Mouse (Mus musculus) heart, embryonic 16.5 days (tissue): Measurements from ENCODE around the gene Gm10198. TPM values are rescaled to one million over a fixed set of nuclear protein-coding genes. Genes with fewer than 3 reads are reported as not detected.

ENCODE experiments used
- ATAC-seq: fragments of 200-750 bp; cut with Nextera tagmentation; replicated peaks from 2 replicates; pipeline ENCODE4 v1.8.0; 2017; ENCODE audit warnings: moderate number of reproducible peaks; ENCODE audit not compliant: insufficient read depth, low FRiP score; ENCODE audit errors: extremely low read depth
- H3K27ac ChIP-seq: fragments of 300-500 bp; sonication (generic); 2 replicates; pipeline ENCODE4 v1.5.1; 2014; ENCODE audit warnings: mild to moderate bottlenecking, low read length, control low read depth, moderate library complexity
- H3K27me3 ChIP-seq: fragments of 300-500 bp; sonication (generic); 2 replicates; pipeline ENCODE4 v1.6.1; 2014; ENCODE audit warnings: low read length, mixed read lengths; ENCODE audit not compliant: control insufficient read depth, insufficient read depth
- H3K36me3 ChIP-seq: fragments of 300-500 bp; sonication (generic); 2 replicates; pipeline ENCODE4 v1.6.1; 2014; ENCODE audit not compliant: control insufficient read depth, insufficient read depth
- H3K4me1 ChIP-seq: fragments of 300-500 bp; sonication (generic); 2 replicates; pipeline ENCODE4 v1.6.1; 2014; ENCODE audit warnings: low read length, mixed read lengths; ENCODE audit not compliant: control insufficient read depth, insufficient read depth
- H3K4me2 ChIP-seq: fragments of 300-500 bp; sonication (generic); 2 replicates; pipeline ENCODE4 v1.6.1; 2014; ENCODE audit warnings: low read depth, mild to moderate bottlenecking, control low read depth, low read length
- H3K4me3 ChIP-seq: fragments of 300-500 bp; sonication (generic); 2 replicates; pipeline ENCODE4 v1.5.1; 2014; ENCODE audit warnings: mild to moderate bottlenecking, control low read depth, low read length
- H3K9ac ChIP-seq: fragments of 300-500 bp; sonication (generic); 2 replicates; pipeline ENCODE4 v1.6.1; 2014; ENCODE audit warnings: low read length, control low read depth
- H3K9me3 ChIP-seq: fragments of 300-500 bp; sonication (generic); replicated peaks from 2 replicates; pipeline ENCODE4 v1.6.1; 2016; ENCODE audit warnings: low read length; ENCODE audit not compliant: control insufficient read depth
- WGBS: fragments of 180-500 bp; shearing (Covaris S2); extraction: QIAGEN DNeasy Blood & Tissue Kit; methylation state at CpG from one replicate; pipeline ENCODE4 v1.1.7; 2014; 5-methylcytosine and 5-hydroxymethylcytosine counted together
- polyA plus RNA-seq: library from polyadenylated mRNA; unstranded; fragments of >200 nt; fragmentation: Nextera tagmentation; extraction: Ambion mirVana; gene quantifications from 2 replicates; pipeline ENCODE4 v1.2.1, GENCODE M21; 2015

Gene Gm10198
- not detected in 2 replicates for polyA plus RNA-seq

GRCm38 (mm10) chr13:111592485-111592884 is at the start of gene Gm10198:
TSS of gene Gm10198 (plus strand) at chr13:111592785.
- H3K9me3 ChIP-seq: no peaks in the 10 kb centered on the region
- H3K4me1 ChIP-seq: no peaks in the 10 kb centered on the region
- H3K4me2 ChIP-seq: no peak within 1 kb of the TSS
- no peak within 1 kb of the TSS for H3K27ac ChIP-seq
- no peaks in the 10 kb centered on the region for H3K27me3 ChIP-seq
- H3K4me3 ChIP-seq: no peak within 1 kb of the TSS
- H3K9ac ChIP-seq: no peak within 1 kb of the TSS
- H3K36me3 ChIP-seq: no peaks in the 10 kb centered on the region
- ATAC-seq: no peak

DNA sequence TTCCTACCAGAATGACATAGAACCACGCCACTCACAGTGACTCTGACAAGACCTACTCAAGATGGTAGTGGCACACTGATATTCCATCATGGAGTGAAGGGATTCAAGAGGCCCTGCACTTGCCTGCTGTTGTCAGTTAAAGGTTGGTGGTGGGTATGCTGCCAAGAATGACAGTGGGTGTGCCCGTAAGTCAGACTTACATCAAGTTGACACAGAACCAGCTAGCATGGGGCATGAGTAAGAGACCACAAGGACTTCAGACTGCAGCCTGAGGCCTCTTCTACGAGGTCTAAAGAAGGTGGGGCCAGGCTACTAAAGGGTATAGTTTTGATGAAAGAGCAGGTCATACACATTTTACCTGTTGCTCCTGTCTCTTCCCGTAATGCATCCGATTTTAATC is 47.3 kb upstream of the Gm10198 start:
- Histone ChIP-seq H3K9ac (no peak overlapping the region), H3K9me3 (no peaks in the 10 kb centered on the region), H3K27me3 (no peaks in the 10 kb centered on the region), H3K4me3 (no peak overlapping the region), H3K36me3 (no peaks in the 10 kb centered on the region), H3K4me1 (no peaks in the 10 kb centered on the region), H3K27ac (no peak overlapping the region), H3K4me2 (no peak overlapping the region)
- WGBS: 73% methylated on average over 5 of the region's 5 CpGs
- no peak for ATAC-seq

DNA sequence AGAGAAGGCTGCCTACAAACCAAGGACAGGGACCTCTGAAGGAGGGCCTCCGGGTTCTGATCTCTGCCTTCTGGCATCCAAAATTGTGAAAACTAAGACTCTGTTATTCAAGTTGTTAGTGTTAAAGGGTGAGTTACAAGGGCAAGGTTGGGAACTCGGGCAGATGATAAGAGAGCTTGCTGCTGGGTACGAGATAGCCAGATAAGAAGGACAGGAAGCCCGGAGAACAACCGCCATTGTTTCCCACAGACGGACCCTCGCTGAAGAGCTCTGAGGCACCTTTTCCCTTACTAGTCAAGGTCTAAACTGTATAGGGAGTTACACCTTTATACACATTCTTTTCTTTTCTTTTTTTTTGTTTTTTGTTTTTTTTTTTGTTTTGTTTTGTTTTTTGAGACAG is 39.8 kb upstream of the Gm10198 start:
- no peak overlapping the region for H3K9ac ChIP-seq
- H3K27me3 ChIP-seq: no peaks in the 10 kb centered on the region
- H3K36me3 ChIP-seq: no peaks in the 10 kb centered on the region
- H3K4me1 ChIP-seq: 0 out of 2 replicates have a peak, but pooled peaks cover 4% of the 10 kb centered on the region
- no peak overlapping the region for H3K4me2 ChIP-seq
- H3K9me3 ChIP-seq: no peaks in the 10 kb centered on the region
- no peak for ATAC-seq
- H3K27ac ChIP-seq: no peak overlapping the region
- WGBS: 67% methylated on average over 7 of the region's 7 CpGs
- H3K4me3 ChIP-seq: no peak overlapping the region

DNA sequence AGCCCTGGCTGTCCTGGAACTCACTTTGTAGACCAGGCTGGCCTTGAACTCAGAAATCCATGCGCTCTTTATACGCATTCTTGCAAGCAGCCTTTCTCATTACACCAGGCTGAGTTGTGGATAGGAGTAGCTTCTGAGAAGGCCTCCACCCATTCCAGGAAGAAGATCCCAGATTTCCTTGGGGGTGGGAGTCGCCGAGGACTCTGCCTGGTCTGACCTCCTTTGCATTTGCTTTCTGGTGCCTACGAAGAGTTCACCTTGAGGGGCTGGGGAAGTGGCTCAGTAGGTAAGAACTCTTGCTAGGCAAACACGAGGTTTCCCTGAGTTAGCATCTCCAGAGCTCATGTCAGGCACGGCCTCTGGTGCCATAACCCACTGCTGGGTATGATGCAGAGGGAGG is 39.4 kb upstream of the Gm10198 start:
- Histone ChIP-seq H3K4me1 (0 out of 2 replicates have a peak, but pooled peaks cover 4% of the 10 kb centered on the region), H3K4me2 (no peak overlapping the region), H3K27me3 (no peaks in the 10 kb centered on the region), H3K27ac (no peak overlapping the region), H3K4me3 (no peak overlapping the region), H3K36me3 (no peaks in the 10 kb centered on the region), H3K9me3 (no peaks in the 10 kb centered on the region), H3K9ac (no peak overlapping the region)
- WGBS: 81% methylated on average over 7 of the region's 7 CpGs
- no peak for ATAC-seq

DNA sequence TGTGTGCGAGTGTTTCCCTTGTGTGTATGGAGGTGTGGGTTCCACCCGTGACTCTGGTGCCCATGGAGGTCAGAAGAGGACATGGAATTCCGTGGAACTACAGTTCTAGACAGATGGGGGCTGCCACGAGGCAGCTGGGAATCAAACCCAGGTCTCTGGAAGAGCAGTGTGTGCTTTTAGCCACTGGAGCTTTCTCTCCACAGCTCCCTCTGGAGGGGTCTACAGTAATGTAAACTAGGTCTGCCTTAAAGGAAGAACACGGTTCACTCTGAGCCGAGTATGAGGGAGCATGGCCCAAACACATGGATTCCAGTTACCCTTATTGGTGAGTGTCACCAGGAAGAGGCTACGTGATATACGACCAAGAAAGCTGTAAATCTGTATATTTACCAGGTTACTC is 38.6 kb upstream of the Gm10198 start:
- Histone ChIP-seq H3K36me3 (no peaks in the 10 kb centered on the region), H3K4me3 (no peak overlapping the region), H3K9ac (no peak overlapping the region), H3K27me3 (no peaks in the 10 kb centered on the region), H3K9me3 (no peaks in the 10 kb centered on the region), H3K4me2 (no peak overlapping the region), H3K4me1 (0 out of 2 replicates have a peak, but pooled peaks cover 4% of the 10 kb centered on the region), H3K27ac (no peak overlapping the region)
- WGBS: 72% methylated on average over 8 of the region's 8 CpGs
- no peak for ATAC-seq

DNA sequence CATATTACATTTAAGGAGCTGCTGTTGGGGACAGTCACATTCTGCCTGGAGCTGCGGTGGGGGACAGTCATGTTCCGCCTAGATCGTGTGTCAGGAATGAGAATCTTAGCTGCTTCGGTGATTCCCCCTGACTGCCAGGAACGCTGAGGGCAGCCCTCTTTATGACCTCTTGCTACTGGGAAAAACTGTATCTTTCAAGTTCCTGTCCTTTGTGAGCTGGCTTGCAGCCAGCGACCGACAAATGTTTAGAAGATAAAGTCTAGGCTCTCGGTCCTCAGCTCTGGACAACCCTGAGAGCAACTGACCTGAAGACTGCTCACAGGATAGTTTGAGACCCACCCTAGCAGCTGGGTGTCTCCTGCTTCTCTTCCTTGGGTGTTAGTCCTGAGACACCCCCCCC is 37.3 kb upstream of the Gm10198 start:
- no peaks in the 10 kb centered on the region for H3K27me3 ChIP-seq
- H3K4me3 ChIP-seq: no peak overlapping the region
- H3K4me1 ChIP-seq: 0 out of 2 replicates have a peak, but pooled peaks cover 4% of the 10 kb centered on the region
- H3K9me3 ChIP-seq: peaks cover 3% of the 10 kb centered on the region
- H3K27ac ChIP-seq: no peak overlapping the region
- peak overlapping the region; percentile 43 for H3K4me2 ChIP-seq
- H3K36me3 ChIP-seq: no peaks in the 10 kb centered on the region
- 6% methylated on average over 8 of the region's 8 CpGs for WGBS
- ATAC-seq: no peak
- no peak overlapping the region for H3K9ac ChIP-seq

- WGBS: 67% methylated on average over 4 of the region's 4 CpGs
- ATAC-seq: no peak
Measured at GRCm38 (mm10) chr13:111556375-111556774, 36.2 kb upstream of the Gm10198 start.

GRCm38 (mm10) chr13:111560152-111560551 is 32.4 kb upstream of the Gm10198 start:
- WGBS: 81% methylated on average over 3 of the region's 3 CpGs
- H3K4me3 ChIP-seq: no peak overlapping the region
- no peak overlapping the region for H3K9ac ChIP-seq
- no peak overlapping the region for H3K27ac ChIP-seq
- no peak for ATAC-seq
- H3K4me1 ChIP-seq: 0 out of 2 replicates have a peak, but pooled peaks cover 4% of the 10 kb centered on the region
- peaks cover 4% of the 10 kb centered on the region for H3K9me3 ChIP-seq
- no peaks in the 10 kb centered on the region for H3K27me3 ChIP-seq
- H3K36me3 ChIP-seq: no peaks in the 10 kb centered on the region
- no peak overlapping the region for H3K4me2 ChIP-seq

More at GRCm38 (mm10) chr13:111556375-111556774, 36.2 kb upstream of the Gm10198 start:
- no peaks in the 10 kb centered on the region for H3K36me3 ChIP-seq
- H3K9ac ChIP-seq: no peak overlapping the region
- no peak overlapping the region for H3K4me3 ChIP-seq
- peaks cover 4% of the 10 kb centered on the region for H3K9me3 ChIP-seq
- H3K4me2 ChIP-seq: no peak overlapping the region
- no peak overlapping the region for H3K27ac ChIP-seq
- H3K4me1 ChIP-seq: 0 out of 2 replicates have a peak, but pooled peaks cover 4% of the 10 kb centered on the region
- H3K27me3 ChIP-seq: no peaks in the 10 kb centered on the region

- H3K9ac ChIP-seq: no peak overlapping the region
- peaks cover 4% of the 10 kb centered on the region for H3K9me3 ChIP-seq
- WGBS: 74% methylated on average over 5 of the region's 5 CpGs
- H3K36me3 ChIP-seq: no peaks in the 10 kb centered on the region
- no peak overlapping the region for H3K4me2 ChIP-seq
- H3K27me3 ChIP-seq: no peaks in the 10 kb centered on the region
- H3K4me3 ChIP-seq: no peak overlapping the region
- H3K27ac ChIP-seq: no peak overlapping the region
- no peaks in the 10 kb centered on the region for H3K4me1 ChIP-seq
- ATAC-seq: no peak
Measured at GRCm38 (mm10) chr13:111562595-111562994, 30.0 kb upstream of the Gm10198 start.
